Mouse (Mus musculus) neural tube, embryonic 15.5 days (tissue): ENCODE measurements around the gene Ace2. TPM values are rescaled to one million over a fixed set of nuclear protein-coding genes. Genes with fewer than 3 reads are reported as not detected.

Source experiments
- ATAC-seq: fragments of 200-750 bp; cut with Nextera tagmentation; 2 replicates; pipeline ENCODE4 v1.8.0; 2017; ENCODE audit warnings: mild to moderate bottlenecking, moderate TSS enrichment, moderate library complexity; ENCODE audit not compliant: low FRiP score
- H3K27ac ChIP-seq: fragments of 300-500 bp; sonication (generic); replicated peaks from 2 replicates; pipeline ENCODE4 v1.5.1; 2015; ENCODE audit warnings: mild to moderate bottlenecking, inconsistent platforms
- H3K27me3 ChIP-seq: fragments of 300-500 bp; sonication (generic); replicated peaks from 2 replicates; pipeline ENCODE4 v1.6.1; 2015; ENCODE audit warnings: inconsistent platforms
- H3K36me3 ChIP-seq: fragments of 300-500 bp; sonication (generic); 2 replicates; pipeline ENCODE4 v1.6.1; 2015; ENCODE audit warnings: inconsistent platforms
- H3K4me1 ChIP-seq: fragments of 300-500 bp; sonication (generic); 2 replicates; pipeline ENCODE4 v1.6.1; 2015; ENCODE audit warnings: inconsistent platforms
- H3K4me2 ChIP-seq: fragments of 300-500 bp; sonication (generic); 2 replicates; pipeline ENCODE4 v1.6.1; 2015; ENCODE audit warnings: inconsistent platforms, mild to moderate bottlenecking, moderate library complexity
- H3K4me3 ChIP-seq: fragments of 300-500 bp; sonication (generic); replicated peaks from 2 replicates; pipeline ENCODE4 v1.5.1; 2015; ENCODE audit warnings: mild to moderate bottlenecking, inconsistent platforms
- H3K9ac ChIP-seq: fragments of 300-500 bp; sonication (generic); replicated peaks from 2 replicates; pipeline ENCODE4 v1.6.1; 2015; ENCODE audit warnings: mild to moderate bottlenecking, inconsistent platforms
- H3K9me3 ChIP-seq: fragments of 300-500 bp; sonication (generic); replicated peaks from 2 replicates; pipeline ENCODE4 v1.6.1; 2016; ENCODE audit warnings: inconsistent platforms
- WGBS: fragments of 180-500 bp; shearing (Covaris S2); methylation state at CpG from one replicate; pipeline ENCODE4 v1.1.7; 2015; ENCODE audit warnings: mixed read lengths; 5-methylcytosine and 5-hydroxymethylcytosine counted together
- polyA plus RNA-seq: library from polyadenylated mRNA; unstranded; fragments of >200 nt; fragmentation: Nextera tagmentation; extraction: Ambion mirVana; gene quantifications from 2 replicates; pipeline ENCODE4 v1.2.1, GENCODE M21; 2015

Gene Ace2
- polyA plus RNA-seq, 1 experiment from 2014 or later, result 0.10 TPM

DNA sequence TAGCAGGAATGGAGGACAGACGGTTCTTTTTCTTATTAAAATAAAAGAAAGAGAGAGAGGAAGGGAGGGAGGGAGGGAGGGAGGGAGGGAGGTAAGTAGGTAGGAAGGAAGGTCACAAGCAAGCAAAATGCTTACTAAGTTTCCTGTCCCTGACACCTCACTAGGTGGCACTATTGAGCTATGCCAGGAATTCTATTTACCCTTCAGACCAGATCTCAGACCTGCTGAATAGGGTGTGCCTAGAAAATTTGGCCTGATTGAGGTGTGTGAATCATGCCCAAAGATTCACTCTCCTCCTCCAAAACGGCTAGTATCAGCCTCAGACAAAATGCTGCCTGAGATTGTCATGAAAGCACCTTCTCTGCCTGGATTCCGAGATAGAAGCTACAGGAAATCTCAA, 44.7 kb downstream of the Ace2 start:
- ATAC-seq, result no peak
- Histone ChIP-seq H3K27me3 (no peaks in the 10 kb centered on the region; the same call in 1 of the 2 replicates), H3K4me3 (no peak overlapping the region), H3K9me3 (no peaks in the 10 kb centered on the region), H3K4me2 (no peak overlapping the region), H3K9ac (no peak overlapping the region), H3K36me3 (no peaks in the 10 kb centered on the region), H3K4me1 (no peaks in the 10 kb centered on the region), H3K27ac (no peak overlapping the region)
- WGBS, result 45% methylated on average over 3 of the region's 3 CpGs

DNA sequence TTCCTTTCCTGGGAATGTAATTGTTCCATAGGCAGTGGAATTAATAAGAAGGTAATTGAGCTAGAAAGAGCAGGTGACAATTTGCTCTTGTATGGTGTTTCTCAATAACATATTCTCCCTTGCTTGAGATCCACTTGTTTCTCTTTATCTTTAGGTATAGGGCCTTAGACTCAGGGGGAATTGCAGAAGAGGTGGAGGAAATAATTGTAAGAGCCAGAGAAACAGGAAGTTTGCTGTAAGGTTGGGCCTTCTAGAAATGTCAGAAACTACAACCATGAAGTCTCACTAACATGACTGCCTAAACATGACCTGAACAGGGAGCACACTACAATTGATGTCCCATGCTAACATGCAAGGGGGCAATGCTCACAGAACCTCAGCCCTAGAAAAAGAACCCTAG, 50.7 kb downstream of the Ace2 start:
- no peak for ATAC-seq

DNA sequence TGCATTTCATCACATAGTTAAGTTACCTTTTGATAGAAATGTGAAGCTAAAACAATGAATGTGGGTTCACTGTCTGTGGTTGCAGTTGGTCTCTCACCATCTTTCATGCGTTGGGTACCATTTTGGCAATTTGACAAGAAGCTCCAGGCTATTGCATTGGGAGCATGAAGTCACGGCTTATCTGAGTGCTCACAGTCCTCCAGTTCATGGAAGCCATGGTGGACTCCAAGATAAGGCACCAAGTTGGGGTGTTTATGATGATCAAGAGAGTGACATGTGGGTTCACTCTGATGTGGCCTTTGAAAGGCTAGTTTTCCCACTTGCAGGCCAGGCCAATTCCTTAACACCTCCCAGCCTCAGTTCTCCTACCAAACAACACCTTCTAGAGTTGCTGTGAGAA, 58.5 kb downstream of the Ace2 start:
- no peaks in the 10 kb centered on the region for H3K27me3 ChIP-seq
- no peak overlapping the region for H3K27ac ChIP-seq
- no peak overlapping the region for H3K4me2 ChIP-seq
- no peak overlapping the region for H3K9ac ChIP-seq
- no peaks in the 10 kb centered on the region for H3K4me1 ChIP-seq
- H3K4me3 ChIP-seq, result no peak overlapping the region
- H3K36me3 ChIP-seq, result no peaks in the 10 kb centered on the region
- no peak for ATAC-seq
- H3K9me3 ChIP-seq, result no peaks in the 10 kb centered on the region
- 96% methylated on average over 2 of the region's 2 CpGs for WGBS

More for the DNA sequence above, 50.7 kb downstream of the Ace2 start:
- Histone ChIP-seq H3K27me3 (peaks cover 2% of the 10 kb centered on the region; the same call in 1 of the 2 replicates), H3K36me3 (no peaks in the 10 kb centered on the region), H3K4me1 (no peaks in the 10 kb centered on the region), H3K4me3 (no peak overlapping the region), H3K4me2 (no peak overlapping the region), H3K9ac (no peak overlapping the region), H3K27ac (no peak overlapping the region), H3K9me3 (no peaks in the 10 kb centered on the region)

DNA sequence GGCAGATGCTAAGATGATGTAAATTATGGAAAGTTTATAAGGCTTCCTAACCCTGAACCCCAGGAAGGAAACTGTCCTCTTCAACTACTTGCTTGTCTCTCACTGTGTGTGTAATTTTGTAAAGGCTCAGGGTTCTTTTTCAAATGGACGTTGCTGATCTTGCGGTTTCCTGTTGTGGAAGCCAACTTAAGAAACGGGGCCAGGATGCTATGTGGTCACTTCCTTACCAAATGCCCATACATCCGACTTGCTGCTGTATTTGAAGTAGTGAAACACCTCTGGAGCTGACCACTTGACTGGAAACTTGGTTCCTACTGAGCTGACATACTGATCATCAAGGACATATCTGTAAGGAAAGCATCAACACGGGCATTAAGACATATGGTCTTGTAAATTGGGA, 61.4 kb downstream of the Ace2 start:
- no peak overlapping the region for H3K9ac ChIP-seq
- no peak overlapping the region for H3K27ac ChIP-seq
- no peaks in the 10 kb centered on the region for H3K27me3 ChIP-seq
- ATAC-seq, result no peak
- 76% methylated on average over 5 of the region's 5 CpGs for WGBS
- no peaks in the 10 kb centered on the region for H3K4me1 ChIP-seq
- H3K36me3 ChIP-seq, result no peaks in the 10 kb centered on the region
- no peak overlapping the region for H3K4me3 ChIP-seq
- no peaks in the 10 kb centered on the region for H3K9me3 ChIP-seq
- no peak overlapping the region for H3K4me2 ChIP-seq

DNA sequence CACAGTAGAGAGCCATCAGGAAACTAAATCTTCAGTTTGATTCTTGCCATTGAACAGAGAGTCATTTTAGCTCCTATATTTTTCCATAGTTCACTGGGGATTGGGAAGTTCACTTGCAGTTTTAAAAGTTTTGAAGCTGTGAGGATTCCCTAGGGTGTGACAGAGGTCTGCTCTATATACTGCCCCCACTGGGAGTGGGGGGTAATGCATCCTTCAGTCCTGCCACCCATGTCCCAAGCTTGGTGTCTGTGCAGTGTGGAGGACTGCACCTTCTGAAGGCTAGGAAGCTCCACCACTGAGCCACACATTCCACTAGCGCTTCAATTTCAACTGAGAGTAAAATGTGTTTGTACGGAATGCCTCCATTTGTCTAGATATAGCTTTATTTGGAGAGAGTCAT, 82.9 kb downstream of the Ace2 start:
- no peaks in the 10 kb centered on the region for H3K4me1 ChIP-seq
- WGBS, result 63% methylated on average over 2 of the region's 2 CpGs
- H3K36me3 ChIP-seq, result no peaks in the 10 kb centered on the region
- no peak overlapping the region for H3K4me3 ChIP-seq
- H3K4me2 ChIP-seq, result no peak overlapping the region
- no peak overlapping the region for H3K9ac ChIP-seq
- no peaks in the 10 kb centered on the region for H3K27me3 ChIP-seq
- H3K9me3 ChIP-seq, result no peaks in the 10 kb centered on the region
- no peak for ATAC-seq
- H3K27ac ChIP-seq, result no peak overlapping the region

DNA sequence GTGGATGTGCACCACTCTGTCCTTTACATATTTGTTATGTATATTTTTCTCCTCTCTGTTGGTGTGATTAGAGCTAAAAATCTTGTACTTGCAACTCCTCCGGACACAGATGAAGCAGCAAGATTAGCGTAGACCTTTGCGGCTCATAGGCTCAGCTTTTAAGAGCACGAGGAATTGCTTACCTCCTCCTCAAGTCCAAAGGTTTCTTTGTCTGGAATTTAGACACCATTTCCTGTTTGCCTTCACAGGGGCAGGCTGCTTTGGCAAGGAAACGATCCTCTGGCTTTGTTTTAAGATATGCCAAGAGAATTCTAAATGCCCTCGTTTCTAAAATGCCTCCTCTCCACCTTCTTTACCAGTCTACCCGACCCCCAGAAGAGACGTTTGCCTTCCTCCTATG, 94.2 kb downstream of the Ace2 start:
- Histone ChIP-seq H3K27ac (no peak overlapping the region), H3K9me3 (no peaks in the 10 kb centered on the region), H3K4me1 (no peaks in the 10 kb centered on the region), H3K36me3 (no peaks in the 10 kb centered on the region), H3K4me2 (no peak overlapping the region), H3K4me3 (no peak overlapping the region), H3K27me3 (no peaks in the 10 kb centered on the region; the same call in 1 of the 2 replicates), H3K9ac (no peak overlapping the region)
- WGBS, result 60% methylated on average over 8 of the region's 8 CpGs
- ATAC-seq, result no peak

Other genes starting within 250 kb of the Ace2 start
- gene Ap1s2, start 230.3 kb upstream of the Ace2 start, polyA plus RNA-seq, result 127 and 156 TPM in 2 replicates
- gene Zrsr2, start 180.7 kb upstream of the Ace2 start, polyA plus RNA-seq, result 57.7 and 62.5 TPM in 2 replicates
- 0.79 and 1.00 TPM in 2 replicates for gene Car5b, start 111.3 kb upstream of the Ace2 start, polyA plus RNA-seq
- 16.9 and 18.1 TPM in 2 replicates for gene Siah1b, start 62.8 kb upstream of the Ace2 start, polyA plus RNA-seq
- gene Cltrn, start 50.5 kb upstream of the Ace2 start, polyA plus RNA-seq, result not detected in 2 replicates
- gene Bmx, start 118.9 kb downstream of the Ace2 start, polyA plus RNA-seq, result 0.12 and 0.31 TPM in 2 replicates
- 3.0 and 7.0 TPM in 2 replicates for gene Pir, start 130.0 kb downstream of the Ace2 start, polyA plus RNA-seq
- 0.36 and 1.4 TPM in 2 replicates for gene Vegfd, start 234.0 kb downstream of the Ace2 start, polyA plus RNA-seq